Mouse (Mus musculus): ENCODE results near the gene Sfmbt2. TPM values are rescaled to one million over a fixed set of nuclear protein-coding genes. Genes with fewer than 3 reads are reported as not detected.

The Sfmbt2 gene
- polyA plus RNA-seq, 1 experiment from 2014 or later: 2.3 TPM

DNA sequence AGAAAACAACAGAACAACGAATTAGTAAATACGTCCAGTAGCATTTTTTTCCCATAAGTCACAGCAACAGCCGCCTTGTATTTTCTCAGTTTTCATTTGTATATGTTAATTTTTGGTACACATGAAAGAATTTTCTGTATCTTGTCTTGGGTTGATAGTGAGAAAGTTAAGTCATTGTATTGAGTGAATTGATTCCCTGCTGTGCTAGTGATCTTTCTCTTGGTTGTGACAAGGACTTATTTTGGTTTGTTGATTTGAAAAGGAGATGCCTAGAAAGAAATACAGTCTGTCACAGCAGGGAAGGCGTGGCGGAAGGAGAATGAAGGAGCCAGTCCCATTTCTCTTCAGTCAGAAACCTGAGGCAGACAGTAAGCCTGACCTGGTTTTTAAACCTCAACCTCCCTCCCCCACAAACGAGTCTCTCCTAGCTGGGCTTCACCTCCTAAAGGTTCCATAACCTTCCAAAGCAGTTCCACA, 50.7 kb downstream of the Sfmbt2 start:
- H3K36me3 ChIP-seq (ENCODE audit: control insufficient read depth, insufficient read depth, low read length): no peaks in the 10 kb centered on the region
- H3K9me3 ChIP-seq (ENCODE audit: control insufficient read depth, low read depth, low read length): no peaks in the 10 kb centered on the region
- H3K4me1 ChIP-seq (ENCODE audit: control insufficient read depth, insufficient read depth, low read length): no peaks in the 10 kb centered on the region
- H3K27me3 ChIP-seq (ENCODE audit: control insufficient read depth, insufficient read depth, low read length): no peaks in the 10 kb centered on the region
- H3K4me2 ChIP-seq (replicated peaks; ENCODE audit: low read depth, low read length): no peak overlapping the region
- H3K4me3 ChIP-seq (ENCODE audit: low read depth, low read length): no peak overlapping the region
- no peak overlapping the region for H3K9ac ChIP-seq (replicated peaks; ENCODE audit: low read depth, low read length)
- ATAC-seq (ENCODE audit: insufficient number of reproducible peaks, insufficient read depth, low FRiP score, low read depth): no peak
- H3K27ac ChIP-seq (ENCODE audit: low read length): no peak overlapping the region
- WGBS: 86% methylated on average over 6 of the region's 6 CpGs

DNA sequence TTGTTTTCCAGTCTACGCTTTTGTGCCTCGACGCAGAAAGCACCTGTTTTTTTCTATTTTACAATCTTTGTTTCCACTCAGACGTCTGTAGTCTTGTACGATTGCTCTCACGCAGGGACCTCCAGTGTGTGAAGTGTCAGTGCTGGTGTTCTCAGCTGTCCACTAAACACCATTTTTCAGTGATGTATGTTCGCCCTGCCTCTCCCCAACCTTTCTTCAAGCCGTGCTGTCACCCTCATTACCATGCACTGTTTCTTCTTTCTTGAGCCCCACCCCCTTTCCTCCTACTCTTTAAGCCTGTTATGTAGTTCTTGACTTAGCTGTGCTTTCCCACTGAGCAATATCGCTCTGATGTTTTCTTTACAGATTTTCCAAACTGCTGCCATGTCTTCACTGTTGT, 67.0 kb downstream of the Sfmbt2 start:
- H3K4me1 ChIP-seq (ENCODE audit: control insufficient read depth, insufficient read depth, low read length): no peaks in the 10 kb centered on the region
- WGBS: 55% methylated on average over 9 of the region's 9 CpGs

DNA sequence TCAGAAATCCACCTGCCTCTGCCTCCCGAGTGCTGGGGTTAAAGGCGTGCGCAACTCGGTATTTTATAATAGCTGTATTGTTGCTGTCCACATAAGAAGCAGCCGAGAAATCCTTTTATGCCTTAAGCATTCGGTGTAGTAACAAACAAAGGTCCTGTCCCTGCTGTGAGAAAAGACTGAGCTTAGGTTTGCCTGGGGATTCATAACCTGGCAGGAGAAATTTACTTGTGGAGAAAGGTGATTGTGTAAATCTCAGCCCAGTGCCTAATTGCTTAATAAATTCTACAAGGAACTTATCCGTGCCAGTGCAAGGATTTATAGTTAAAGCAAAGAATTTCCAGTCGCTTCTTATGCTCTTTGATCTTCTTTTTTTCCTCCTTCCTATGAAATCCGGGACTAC, 71.5 kb downstream of the Sfmbt2 start:
- Histone ChIP-seq H3K4me3 (ENCODE audit: low read depth, low read length) (no peak overlapping the region), H3K4me2 (replicated peaks; ENCODE audit: low read depth, low read length) (no peak overlapping the region), H3K4me1 (ENCODE audit: control insufficient read depth, insufficient read depth, low read length) (no peaks in the 10 kb centered on the region), H3K27ac (ENCODE audit: low read length) (no peak overlapping the region), H3K27me3 (ENCODE audit: control insufficient read depth, insufficient read depth, low read length) (no peaks in the 10 kb centered on the region), H3K36me3 (ENCODE audit: control insufficient read depth, insufficient read depth, low read length) (no peaks in the 10 kb centered on the region), H3K9ac (replicated peaks; ENCODE audit: low read depth, low read length) (no peak overlapping the region), H3K9me3 (ENCODE audit: control insufficient read depth, low read depth, low read length) (no peaks in the 10 kb centered on the region)
- 78% methylated on average over 9 of the region's 9 CpGs for WGBS
- no peak for ATAC-seq (ENCODE audit: insufficient number of reproducible peaks, insufficient read depth, low FRiP score, low read depth)

More for the DNA sequence above, 67.0 kb downstream of the Sfmbt2 start:
- ATAC-seq (ENCODE audit: insufficient number of reproducible peaks, insufficient read depth, low FRiP score, low read depth): no peak
- Histone ChIP-seq H3K27me3 (ENCODE audit: control insufficient read depth, insufficient read depth, low read length) (no peaks in the 10 kb centered on the region), H3K36me3 (ENCODE audit: control insufficient read depth, insufficient read depth, low read length) (no peaks in the 10 kb centered on the region), H3K4me2 (replicated peaks; ENCODE audit: low read depth, low read length) (no peak overlapping the region), H3K27ac (ENCODE audit: low read length) (no peak overlapping the region), H3K9ac (replicated peaks; ENCODE audit: low read depth, low read length) (no peak overlapping the region), H3K4me3 (ENCODE audit: low read depth, low read length) (no peak overlapping the region), H3K9me3 (ENCODE audit: control insufficient read depth, low read depth, low read length) (no peaks in the 10 kb centered on the region)

DNA sequence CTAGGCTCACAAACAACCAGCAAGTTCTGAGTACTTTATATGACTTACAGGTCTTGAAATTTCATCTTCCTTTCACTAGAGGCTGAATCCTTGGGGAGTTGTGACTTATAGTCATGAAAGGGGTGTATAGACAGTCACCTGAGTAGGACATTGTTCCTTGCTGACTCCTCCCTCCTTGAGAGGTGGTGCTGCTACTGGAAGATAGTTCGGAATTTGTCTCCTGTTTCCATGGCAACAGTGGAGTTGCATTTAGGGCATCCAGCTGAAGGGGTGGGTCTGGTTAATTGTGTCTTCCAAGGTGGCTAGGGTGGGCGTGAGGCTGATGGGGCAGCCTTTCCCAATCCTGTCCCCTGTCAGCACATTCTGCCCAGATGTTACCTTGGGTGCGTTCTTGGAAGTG, 83.3 kb downstream of the Sfmbt2 start:
- Histone ChIP-seq H3K9ac (replicated peaks; ENCODE audit: low read depth, low read length) (no peak overlapping the region), H3K9me3 (ENCODE audit: control insufficient read depth, low read depth, low read length) (no peaks in the 10 kb centered on the region), H3K36me3 (ENCODE audit: control insufficient read depth, insufficient read depth, low read length) (no peaks in the 10 kb centered on the region), H3K4me3 (ENCODE audit: low read depth, low read length) (no peak overlapping the region), H3K27ac (ENCODE audit: low read length) (no peak overlapping the region), H3K4me1 (ENCODE audit: control insufficient read depth, insufficient read depth, low read length) (no peaks in the 10 kb centered on the region), H3K4me2 (replicated peaks; ENCODE audit: low read depth, low read length) (no peak overlapping the region), H3K27me3 (ENCODE audit: control insufficient read depth, insufficient read depth, low read length) (no peaks in the 10 kb centered on the region)
- ATAC-seq (ENCODE audit: insufficient number of reproducible peaks, insufficient read depth, low FRiP score, low read depth): no peak
- WGBS: 63% methylated on average over 3 of the region's 3 CpGs

DNA sequence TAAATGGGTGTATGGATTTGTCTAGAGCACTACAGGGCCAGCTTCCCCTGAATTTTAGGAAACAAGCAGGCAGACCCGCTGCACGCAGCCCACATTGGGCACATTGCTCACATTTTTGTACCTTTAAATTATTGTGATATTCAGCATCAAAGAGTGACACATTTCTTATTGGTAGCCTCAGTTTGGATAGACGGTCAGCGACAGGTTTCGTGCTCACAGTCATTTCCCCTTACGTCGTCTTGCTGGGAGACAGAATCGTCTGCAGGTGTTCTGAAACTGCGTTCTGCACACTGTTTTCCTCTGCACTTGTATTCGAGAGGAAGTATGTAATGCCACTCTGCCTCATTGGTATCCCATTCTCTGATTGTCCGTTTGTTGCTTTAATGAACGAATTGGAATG, 88.0 kb downstream of the Sfmbt2 start:
- Histone ChIP-seq H3K4me2 (replicated peaks; ENCODE audit: low read depth, low read length) (no peak overlapping the region), H3K4me3 (ENCODE audit: low read depth, low read length) (no peak overlapping the region), H3K9me3 (ENCODE audit: control insufficient read depth, low read depth, low read length) (no peaks in the 10 kb centered on the region), H3K27me3 (ENCODE audit: control insufficient read depth, insufficient read depth, low read length) (no peaks in the 10 kb centered on the region), H3K4me1 (ENCODE audit: control insufficient read depth, insufficient read depth, low read length) (no peaks in the 10 kb centered on the region), H3K36me3 (ENCODE audit: control insufficient read depth, insufficient read depth, low read length) (no peaks in the 10 kb centered on the region), H3K27ac (ENCODE audit: low read length) (no peak overlapping the region), H3K9ac (replicated peaks; ENCODE audit: low read depth, low read length) (no peak overlapping the region)
- no peak for ATAC-seq (ENCODE audit: insufficient number of reproducible peaks, insufficient read depth, low FRiP score, low read depth)
- WGBS: 89% methylated on average over 12 of the region's 12 CpGs

DNA sequence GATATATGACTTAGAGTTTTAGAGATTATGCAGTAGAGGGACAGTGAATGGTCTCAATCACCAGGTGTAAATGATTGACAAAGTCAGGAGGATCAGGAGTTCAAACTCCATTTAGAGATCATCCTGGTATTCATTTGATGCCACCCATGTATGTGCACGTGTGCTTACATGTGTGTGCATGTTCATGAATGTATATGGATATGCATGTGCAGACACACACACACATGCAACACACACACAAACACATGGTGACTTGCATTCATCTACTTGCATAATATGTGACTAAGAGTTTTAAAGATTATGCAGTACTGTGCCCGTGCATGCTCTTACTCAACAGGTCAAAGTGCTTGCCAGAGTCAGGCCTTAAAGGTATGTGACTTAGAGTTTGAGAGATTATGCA, 146.2 kb downstream of the Sfmbt2 start:
- WGBS: 83% methylated on average over 2 of the region's 2 CpGs

DNA sequence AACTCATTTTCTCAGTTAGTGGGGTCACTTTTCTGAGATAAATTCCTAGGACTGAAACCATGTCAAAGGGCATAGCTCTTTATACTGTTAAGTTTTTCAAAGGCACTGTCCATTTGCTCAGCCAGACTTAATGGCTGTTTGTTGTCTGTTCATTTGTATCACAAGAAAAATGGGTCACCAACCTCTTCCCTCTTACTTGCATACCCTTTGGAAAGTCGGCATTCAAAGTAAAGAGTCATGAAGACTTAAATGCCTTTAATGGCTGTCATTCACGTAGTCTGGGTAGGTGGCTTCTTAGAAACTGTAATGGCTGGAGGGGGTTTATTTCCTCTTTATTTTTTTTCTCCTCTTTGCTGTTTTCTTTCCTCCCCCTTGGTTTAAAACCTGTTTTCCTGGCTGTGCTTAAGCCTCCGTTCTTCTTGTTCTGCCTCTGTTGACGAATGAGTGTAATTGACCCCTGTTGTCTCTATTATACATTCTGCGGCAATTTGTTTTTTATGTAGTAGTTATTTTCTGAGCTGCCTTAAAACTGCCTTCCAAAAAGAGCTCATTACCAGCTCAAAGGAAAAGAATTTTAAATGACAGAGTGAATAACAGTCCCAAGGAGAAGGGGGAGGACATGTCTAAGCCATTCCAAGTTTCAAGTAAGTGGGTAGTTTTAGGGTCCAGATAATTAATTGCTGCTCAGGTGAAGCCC, 151.6 kb downstream of the Sfmbt2 start:
- no peak for ATAC-seq (ENCODE audit: insufficient number of reproducible peaks, insufficient read depth, low FRiP score, low read depth)
- Histone ChIP-seq H3K4me3 (ENCODE audit: low read depth, low read length) (no peak overlapping the region), H3K4me1 (ENCODE audit: control insufficient read depth, insufficient read depth, low read length) (no peaks in the 10 kb centered on the region), H3K27ac (ENCODE audit: low read length) (no peak overlapping the region), H3K9me3 (ENCODE audit: control insufficient read depth, low read depth, low read length) (no peaks in the 10 kb centered on the region), H3K9ac (replicated peaks; ENCODE audit: low read depth, low read length) (no peak overlapping the region), H3K4me2 (replicated peaks; ENCODE audit: low read depth, low read length) (no peak overlapping the region), H3K36me3 (ENCODE audit: control insufficient read depth, insufficient read depth, low read length) (no peaks in the 10 kb centered on the region), H3K27me3 (ENCODE audit: control insufficient read depth, insufficient read depth, low read length) (no peaks in the 10 kb centered on the region)
- 47% methylated on average over 5 of the region's 5 CpGs for whole genome bisulfite sequencing

More for the DNA sequence above, 146.2 kb downstream of the Sfmbt2 start:
- H3K9ac ChIP-seq (replicated peaks; ENCODE audit: low read depth, low read length): no peak overlapping the region
- H3K9me3 ChIP-seq (ENCODE audit: control insufficient read depth, low read depth, low read length): no peaks in the 10 kb centered on the region
- no peak overlapping the region for H3K4me3 ChIP-seq (ENCODE audit: low read depth, low read length)
- ATAC-seq (ENCODE audit: insufficient number of reproducible peaks, insufficient read depth, low FRiP score, low read depth): no peak
- H3K4me2 ChIP-seq (replicated peaks; ENCODE audit: low read depth, low read length): no peak overlapping the region
- no peaks in the 10 kb centered on the region for H3K27me3 ChIP-seq (ENCODE audit: control insufficient read depth, insufficient read depth, low read length)
- H3K27ac ChIP-seq (ENCODE audit: low read length): no peak overlapping the region
- no peaks in the 10 kb centered on the region for H3K4me1 ChIP-seq (ENCODE audit: control insufficient read depth, insufficient read depth, low read length)
- H3K36me3 ChIP-seq (ENCODE audit: control insufficient read depth, insufficient read depth, low read length): no peaks in the 10 kb centered on the region

DNA sequence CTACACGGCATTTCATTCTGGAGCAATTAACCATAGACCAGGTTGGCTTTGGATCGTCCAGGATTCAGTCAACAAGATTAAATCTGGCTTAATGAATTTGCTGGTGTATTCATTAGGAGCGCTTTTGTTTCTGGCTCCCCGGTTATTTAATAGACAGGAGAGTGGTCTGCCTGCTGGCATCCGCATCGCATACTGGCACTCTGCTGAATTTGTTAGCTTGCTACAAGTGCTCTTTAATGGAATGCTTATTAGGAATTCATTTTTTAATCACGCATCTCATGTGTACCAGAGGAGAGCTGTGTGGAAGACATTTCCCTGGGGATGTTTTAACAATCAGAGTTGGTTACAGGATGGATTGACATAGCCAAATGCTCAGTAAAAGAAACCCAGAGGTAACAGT, 155.3 kb downstream of the Sfmbt2 start:
- H3K4me3 ChIP-seq (ENCODE audit: low read depth, low read length): no peak overlapping the region

DNA sequence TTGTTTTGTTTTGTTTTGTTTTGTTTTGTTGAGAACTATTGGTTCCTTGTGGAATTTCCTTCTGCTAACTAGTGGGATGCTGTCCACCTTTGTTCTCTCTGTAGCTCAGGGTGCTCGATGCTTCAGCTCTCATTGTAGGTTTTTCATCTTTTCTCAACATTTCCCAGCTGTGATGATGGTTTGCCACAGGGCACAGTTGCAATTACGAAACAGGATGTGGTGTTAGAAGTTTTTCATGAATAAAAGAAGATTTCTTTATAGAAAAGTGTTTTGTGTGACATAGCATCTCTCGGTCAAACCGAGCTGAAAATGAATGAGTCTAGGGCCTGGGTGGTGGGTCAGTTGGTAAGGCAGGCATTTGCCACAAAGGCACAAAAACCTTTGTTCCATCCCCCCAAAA, 171.5 kb downstream of the Sfmbt2 start:
- Histone ChIP-seq H3K27me3 (ENCODE audit: control insufficient read depth, insufficient read depth, low read length) (no peaks in the 10 kb centered on the region), H3K9ac (replicated peaks; ENCODE audit: low read depth, low read length) (no peak overlapping the region), H3K36me3 (ENCODE audit: control insufficient read depth, insufficient read depth, low read length) (no peaks in the 10 kb centered on the region), H3K4me3 (ENCODE audit: low read depth, low read length) (no peak overlapping the region), H3K27ac (ENCODE audit: low read length) (no peak overlapping the region), H3K9me3 (ENCODE audit: control insufficient read depth, low read depth, low read length) (no peaks in the 10 kb centered on the region), H3K4me1 (ENCODE audit: control insufficient read depth, insufficient read depth, low read length) (0 out of 2 replicates have a peak, but pooled peaks cover 3% of the 10 kb centered on the region), H3K4me2 (replicated peaks; ENCODE audit: low read depth, low read length) (no peak overlapping the region)
- ATAC-seq (ENCODE audit: insufficient number of reproducible peaks, insufficient read depth, low FRiP score, low read depth): no peak
- WGBS: 85% methylated on average over 4 of the region's 4 CpGs

More for the DNA sequence above, 155.3 kb downstream of the Sfmbt2 start:
- Histone ChIP-seq H3K27me3 (ENCODE audit: control insufficient read depth, insufficient read depth, low read length) (no peaks in the 10 kb centered on the region), H3K36me3 (ENCODE audit: control insufficient read depth, insufficient read depth, low read length) (no peaks in the 10 kb centered on the region), H3K9ac (replicated peaks; ENCODE audit: low read depth, low read length) (no peak overlapping the region), H3K9me3 (ENCODE audit: control insufficient read depth, low read depth, low read length) (no peaks in the 10 kb centered on the region), H3K4me1 (ENCODE audit: control insufficient read depth, insufficient read depth, low read length) (no peaks in the 10 kb centered on the region), H3K27ac (ENCODE audit: low read length) (no peak overlapping the region), H3K4me2 (replicated peaks; ENCODE audit: low read depth, low read length) (no peak overlapping the region)
- 87% methylated on average over 7 of the region's 7 CpGs for WGBS
- ATAC-seq (ENCODE audit: insufficient number of reproducible peaks, insufficient read depth, low FRiP score, low read depth): no peak

All from stomach, embryonic 14.5 days (tissue).